Mouse (Mus musculus) limb, embryonic 10.5 days (tissue): ENCODE results near the gene Ppm1m. TPM values are rescaled to one million over a fixed set of nuclear protein-coding genes. Genes with fewer than 3 reads are reported as not detected.

Experiments used
- DNase-seq: peaks from one replicate; pipeline ENCODE4 v3.0.0-alpha.2; 2017; ENCODE audit warnings: low spot score
- H3K27ac ChIP-seq: fragments of 300-500 bp; sonication (generic); 2 replicates; pipeline ENCODE4 v1.5.1; 2016; ENCODE audit warnings: mild to moderate bottlenecking
- H3K27me3 ChIP-seq: fragments of 300-500 bp; sonication (generic); 2 replicates; pipeline ENCODE4 v1.6.1; 2016; ENCODE audit warnings: low read depth, mild to moderate bottlenecking; ENCODE audit not compliant: poor library complexity, severe bottlenecking
- H3K36me3 ChIP-seq: fragments of 300-500 bp; sonication (generic); 2 replicates; pipeline ENCODE4 v1.6.1; 2016; ENCODE audit warnings: mild to moderate bottlenecking, moderate library complexity
- H3K4me1 ChIP-seq: fragments of 300-500 bp; sonication (generic); 2 replicates; pipeline ENCODE4 v1.6.1; 2016
- H3K4me3 ChIP-seq: fragments of 300-500 bp; sonication (generic); 2 replicates; pipeline ENCODE4 v1.5.1; 2016; ENCODE audit warnings: mild to moderate bottlenecking, moderate library complexity
- H3K9me3 ChIP-seq: fragments of 300-500 bp; sonication (generic); replicated peaks from 2 replicates; pipeline ENCODE4 v1.6.1; 2016; ENCODE audit warnings: mild to moderate bottlenecking
- WGBS: fragments of 180-500 bp; shearing (Covaris S2); methylation state at CpG from one replicate; pipeline ENCODE4 v1.1.7; 2016; 5-methylcytosine and 5-hydroxymethylcytosine counted together
- polyA plus RNA-seq: library from polyadenylated mRNA; unstranded; fragments of >200 nt; fragmentation: Nextera tagmentation; extraction: Ambion mirVana; gene quantifications from 2 replicates; pipeline ENCODE4 v1.2.1, GENCODE M21; 2016

Ppm1m gene
- polyA plus RNA-seq, 1 experiment from 2014 or later: 57.5 TPM

DNA sequence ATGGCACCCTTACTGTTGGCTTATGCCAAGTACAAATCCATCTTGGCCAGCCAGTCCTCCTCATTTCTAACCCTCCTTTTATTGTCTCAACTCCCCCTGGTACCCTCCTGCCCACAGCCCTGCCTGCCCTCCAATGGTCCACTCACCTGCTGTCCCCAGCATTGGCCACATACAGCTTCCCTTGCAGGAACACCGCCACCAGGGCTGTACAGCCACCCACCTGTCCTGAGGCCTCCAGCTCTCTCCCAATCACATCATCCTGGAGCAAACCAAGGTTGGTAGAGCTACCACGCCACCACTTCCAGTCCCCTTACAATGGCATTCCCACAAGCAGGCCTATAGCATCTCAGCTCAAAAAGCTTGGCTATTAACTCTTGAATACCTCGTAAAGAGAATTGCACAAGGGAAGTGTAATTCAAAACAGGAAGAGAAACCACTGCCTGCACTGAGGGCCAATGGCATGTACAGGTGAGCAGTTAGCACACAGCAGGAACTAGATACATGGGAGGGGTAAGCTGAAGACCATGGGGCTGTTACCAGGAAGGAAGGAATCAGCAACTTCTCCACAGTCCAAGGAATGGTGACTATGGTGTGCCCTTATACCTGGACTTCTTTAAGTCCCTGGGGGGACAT is 2.3 kb downstream of the Ppm1m start:
- 93% methylated on average over 3 of the region's 3 CpGs for WGBS
- no peaks in the 10 kb centered on the region for H3K9me3 ChIP-seq
- H3K27ac ChIP-seq: no peak overlapping the region
- H3K36me3 ChIP-seq: peaks cover 54% of the 10 kb centered on the region
- DNase-seq: no peak
- H3K4me3 ChIP-seq: peak overlapping the region; percentile 81
- H3K4me1 ChIP-seq: peaks cover 35% of the 10 kb centered on the region
- no peaks in the 10 kb centered on the region for H3K27me3 ChIP-seq

DNA sequence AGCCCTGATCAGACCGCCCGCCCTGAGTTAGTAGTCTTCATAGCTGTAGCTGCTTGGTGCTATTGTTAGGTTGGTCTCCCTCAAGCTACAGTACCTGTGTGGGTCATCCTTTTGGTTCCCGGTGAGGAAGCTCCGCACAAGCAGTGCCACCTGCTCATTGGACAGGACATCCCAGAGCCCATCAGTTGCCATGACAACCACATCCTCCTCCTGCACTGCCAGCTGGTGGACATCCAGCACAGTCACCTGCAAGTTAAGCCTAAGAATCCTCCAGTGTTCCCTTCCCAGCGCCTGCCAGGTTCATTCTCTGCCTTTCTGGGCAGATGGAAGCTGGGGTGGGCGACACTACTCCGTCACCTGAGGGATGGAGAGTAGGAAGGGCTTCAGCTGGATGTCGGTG is 3.9 kb downstream of the Ppm1m start:
- Histone ChIP-seq H3K4me3 (no peak overlapping the region), H3K9me3 (no peaks in the 10 kb centered on the region), H3K36me3 (peaks cover 69% of the 10 kb centered on the region), H3K27me3 (no peaks in the 10 kb centered on the region), H3K4me1 (peaks cover 33% of the 10 kb centered on the region), H3K27ac (no peak overlapping the region)
- DNase-seq: no peak
- 88% methylated on average over 8 of the region's 8 CpGs for WGBS

DNA sequence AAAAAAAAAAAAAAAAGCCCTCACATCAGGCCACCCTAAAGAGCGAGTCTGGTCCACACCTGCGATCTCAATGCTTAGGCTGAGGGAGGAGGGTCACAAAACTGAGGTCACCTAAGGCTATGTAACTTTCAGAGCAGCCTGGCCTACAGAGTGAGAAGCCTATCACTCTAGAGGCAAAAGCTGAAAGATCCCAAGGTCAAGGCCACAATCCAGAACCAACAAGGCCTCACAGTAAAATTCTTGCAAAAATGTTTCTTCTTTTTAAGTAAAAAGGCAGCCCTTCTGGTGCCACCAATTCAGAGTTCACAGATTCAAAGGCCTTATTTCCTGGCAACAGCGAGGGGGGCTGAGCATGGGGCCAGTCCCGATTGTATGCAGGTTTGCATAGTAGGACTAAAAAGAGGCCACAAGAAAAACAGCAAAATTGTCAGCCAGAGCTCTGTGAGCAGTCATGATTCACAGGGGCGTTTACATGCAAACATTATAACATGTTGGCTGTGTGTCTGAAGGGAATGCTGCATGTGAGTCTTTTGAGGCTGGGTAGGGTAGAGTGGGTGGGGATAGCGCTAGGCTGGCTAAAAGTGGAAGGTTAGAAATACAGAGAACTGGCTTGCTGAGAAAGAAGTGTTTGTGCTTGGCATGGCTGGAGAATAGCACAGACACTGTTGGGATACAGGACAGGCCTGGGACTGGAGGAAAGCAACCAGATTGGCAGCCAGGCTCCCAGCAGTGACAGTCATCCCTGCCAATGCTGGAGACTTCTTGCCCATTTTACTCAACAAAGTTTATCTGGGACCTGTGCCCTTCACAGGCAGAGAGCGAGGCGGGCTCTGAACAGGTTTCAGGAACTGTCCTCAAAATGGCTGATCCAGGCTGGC is 5.4 kb downstream of the Ppm1m start:
- no peaks in the 10 kb centered on the region for H3K9me3 ChIP-seq
- peaks cover 21% of the 10 kb centered on the region for H3K4me1 ChIP-seq
- H3K27ac ChIP-seq: no peak overlapping the region
- WGBS: 93% methylated on average over 8 of the region's 8 CpGs
- peaks cover 85% of the 10 kb centered on the region for H3K36me3 ChIP-seq
- no peak for DNase-seq
- H3K4me3 ChIP-seq: no peak overlapping the region
- no peaks in the 10 kb centered on the region for H3K27me3 ChIP-seq

DNA sequence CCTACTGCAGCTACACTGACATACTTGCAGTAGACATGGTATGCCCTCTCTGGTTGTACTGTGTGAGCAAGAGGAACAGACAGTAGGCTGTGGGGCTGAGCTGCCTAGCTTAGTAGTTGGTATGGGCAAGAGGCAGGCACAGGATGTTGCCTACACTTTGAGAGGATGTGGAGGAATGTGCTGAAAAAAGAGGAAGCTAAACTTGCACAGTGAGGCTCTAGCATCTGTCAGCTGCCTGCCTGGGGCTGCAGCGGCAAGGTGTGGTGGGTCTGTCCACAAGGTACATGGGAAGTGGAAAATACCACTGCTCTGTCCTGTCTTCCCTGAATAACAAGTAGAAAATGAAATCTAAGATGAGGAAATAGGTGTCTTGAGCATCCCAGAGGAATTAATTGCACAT is 6.5 kb downstream of the Ppm1m start:
- H3K27ac ChIP-seq: no peak overlapping the region
- peaks cover 11% of the 10 kb centered on the region for H3K4me1 ChIP-seq
- H3K9me3 ChIP-seq: no peaks in the 10 kb centered on the region
- peaks cover 96% of the 10 kb centered on the region for H3K36me3 ChIP-seq
- 91% methylated on average over 1 of the region's 1 CpGs for WGBS
- no peak overlapping the region for H3K4me3 ChIP-seq
- no peaks in the 10 kb centered on the region for H3K27me3 ChIP-seq
- no peak for DNase-seq

DNA sequence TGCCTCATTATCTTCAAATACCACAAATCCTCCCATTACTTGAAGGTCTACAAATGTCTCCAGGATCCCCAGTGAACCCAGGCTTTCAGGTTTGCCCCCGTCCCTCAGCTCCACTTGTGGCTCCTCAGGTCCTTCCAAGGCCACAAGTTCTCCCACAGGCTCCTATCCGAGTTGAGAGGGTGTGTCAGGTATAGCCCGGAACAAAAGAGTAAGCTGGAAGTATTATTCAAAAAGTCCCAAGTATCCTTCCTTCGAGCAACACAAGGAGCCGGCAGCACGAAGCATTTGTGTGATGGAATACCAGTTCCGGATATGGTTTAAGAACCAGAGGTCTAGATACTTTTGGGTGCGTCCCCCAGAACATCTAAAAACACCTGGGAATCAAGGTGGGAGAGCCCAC is 7.5 kb downstream of the Ppm1m start:
- no peak for DNase-seq
- Histone ChIP-seq H3K36me3 (peaks cover 98% of the 10 kb centered on the region), H3K4me1 (peaks cover under 1% of the 10 kb centered on the region), H3K9me3 (no peaks in the 10 kb centered on the region), H3K27me3 (no peaks in the 10 kb centered on the region), H3K27ac (no peak overlapping the region), H3K4me3 (no peak overlapping the region)
- WGBS: 92% methylated on average over 8 of the region's 8 CpGs

DNA sequence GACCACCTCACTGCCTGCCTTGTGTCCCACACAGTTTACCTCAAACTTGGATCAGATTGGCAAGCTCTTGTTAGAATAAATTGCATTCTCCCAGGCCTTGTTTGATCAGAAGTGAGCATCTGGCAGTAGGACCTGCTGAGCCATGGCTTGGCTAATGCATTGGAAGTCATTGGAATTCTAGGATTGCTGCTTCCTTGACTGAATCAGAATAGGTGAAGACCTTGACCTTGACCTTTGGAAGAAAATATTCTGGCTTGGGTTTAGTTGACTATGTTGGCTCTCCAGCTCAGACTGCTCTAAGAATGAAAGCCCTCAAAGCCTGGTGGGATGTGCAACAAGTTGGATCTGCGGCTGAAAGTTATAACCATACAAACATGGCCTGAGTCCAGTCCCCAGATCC is 8.2 kb downstream of the Ppm1m start:
- Histone ChIP-seq H3K27ac (no peak overlapping the region), H3K9me3 (no peaks in the 10 kb centered on the region), H3K27me3 (no peaks in the 10 kb centered on the region), H3K4me3 (no peak overlapping the region), H3K4me1 (no peaks in the 10 kb centered on the region), H3K36me3 (peaks cover 98% of the 10 kb centered on the region)
- no peak for DNase-seq
- WGBS: 95% methylated on average over 1 of the region's 1 CpGs

DNA sequence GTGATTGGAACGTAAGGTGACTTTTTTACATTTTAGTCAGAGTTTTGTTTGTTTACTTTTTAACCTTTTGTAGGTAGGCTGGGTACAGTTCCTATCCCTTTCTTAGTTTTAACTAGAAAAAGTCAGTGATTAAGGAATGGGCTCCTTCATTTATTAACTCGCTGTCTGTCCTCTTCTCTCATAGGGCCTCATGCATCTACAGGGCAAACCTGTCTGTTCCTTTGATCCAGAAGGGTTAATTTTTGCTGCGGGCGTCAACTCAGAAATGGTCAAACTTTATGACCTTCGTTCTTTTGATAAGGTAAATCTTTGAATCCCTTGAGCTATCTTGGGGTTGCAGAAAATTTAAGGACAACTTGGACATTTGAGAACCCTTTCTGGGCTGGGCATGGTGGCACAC is 15.6 kb downstream of the Ppm1m start:
- H3K4me1 ChIP-seq: no peaks in the 10 kb centered on the region
- H3K27me3 ChIP-seq: no peaks in the 10 kb centered on the region
- no peak overlapping the region for H3K4me3 ChIP-seq
- peaks cover 100% of the 10 kb centered on the region for H3K36me3 ChIP-seq
- WGBS: 95% methylated on average over 5 of the region's 5 CpGs
- no peaks in the 10 kb centered on the region for H3K9me3 ChIP-seq
- H3K27ac ChIP-seq: no peak overlapping the region
- no peak for DNase-seq

DNA sequence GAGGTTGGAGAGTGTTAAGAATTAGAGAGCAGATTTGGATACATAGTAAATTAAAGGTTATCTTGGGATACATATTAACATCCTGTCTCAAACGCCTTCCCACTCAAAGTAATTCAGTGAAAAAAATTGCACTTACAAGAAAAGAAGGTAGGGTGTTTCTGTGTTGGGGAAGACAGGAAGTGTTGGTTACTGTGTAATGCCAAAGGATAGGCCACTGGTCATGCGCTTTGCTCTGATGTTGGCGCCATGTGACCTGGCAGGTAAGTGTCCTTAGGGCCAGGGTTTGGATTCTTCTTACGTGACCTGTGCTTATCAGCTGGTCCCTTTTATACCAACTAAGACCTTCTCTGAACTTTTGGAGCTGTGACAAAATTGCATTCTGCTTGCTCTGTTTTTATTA is 17.4 kb downstream of the Ppm1m start:
- H3K36me3 ChIP-seq: peaks cover 99% of the 10 kb centered on the region
- no peak for DNase-seq
- no peak overlapping the region for H3K4me3 ChIP-seq
- peaks cover 3% of the 10 kb centered on the region for H3K4me1 ChIP-seq
- WGBS: 95% methylated on average over 4 of the region's 4 CpGs
- no peaks in the 10 kb centered on the region for H3K9me3 ChIP-seq
- no peaks in the 10 kb centered on the region for H3K27me3 ChIP-seq
- no peak overlapping the region for H3K27ac ChIP-seq

DNA sequence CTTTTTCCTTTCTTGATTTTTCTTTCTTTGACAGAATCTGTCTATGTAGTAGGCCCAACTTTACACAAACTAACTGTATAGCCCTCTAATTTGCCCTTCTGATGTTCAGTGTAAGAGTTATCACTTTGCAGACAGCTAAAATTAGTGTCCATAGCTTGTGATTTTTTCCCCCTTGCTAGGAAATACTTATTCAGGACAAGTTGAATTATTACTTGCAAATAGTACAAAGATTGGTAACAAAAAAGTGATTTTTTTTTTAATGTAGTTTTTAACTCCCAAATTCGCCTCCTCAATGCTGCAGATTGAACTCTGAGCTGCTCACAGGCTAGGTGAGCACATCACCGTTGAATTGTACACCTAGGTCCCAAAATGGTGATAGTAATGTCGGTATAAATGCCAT is 19.6 kb downstream of the Ppm1m start:
- peaks cover 24% of the 10 kb centered on the region for H3K4me1 ChIP-seq
- 95% methylated on average over 3 of the region's 3 CpGs for WGBS
- no peaks in the 10 kb centered on the region for H3K9me3 ChIP-seq
- no peaks in the 10 kb centered on the region for H3K27me3 ChIP-seq
- H3K36me3 ChIP-seq: peaks cover 90% of the 10 kb centered on the region
- H3K27ac ChIP-seq: no peak overlapping the region
- no peak for DNase-seq
- no peak overlapping the region for H3K4me3 ChIP-seq

DNA sequence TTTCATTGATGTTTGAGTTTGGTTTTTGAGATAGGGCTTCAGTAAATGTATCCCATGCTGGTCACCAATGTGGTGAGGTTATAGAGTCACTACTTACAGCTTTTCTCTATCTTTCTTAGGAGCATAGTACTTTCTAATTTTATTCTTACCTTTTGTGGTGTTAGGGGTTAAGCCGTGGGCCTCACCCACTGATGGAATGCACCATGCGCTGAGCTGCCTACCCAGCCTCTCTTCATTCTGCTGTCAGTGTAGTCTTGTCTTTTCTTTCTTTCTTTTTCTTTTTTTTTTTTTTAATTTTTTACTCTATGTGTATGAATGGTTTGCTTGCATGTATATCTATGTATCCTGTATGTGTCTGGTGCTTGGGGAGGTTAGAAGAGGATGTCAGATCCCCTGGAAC is 20.1 kb downstream of the Ppm1m start:
- Histone ChIP-seq H3K4me1 (peaks cover 28% of the 10 kb centered on the region), H3K27ac (no peak overlapping the region), H3K27me3 (no peaks in the 10 kb centered on the region), H3K9me3 (no peaks in the 10 kb centered on the region), H3K4me3 (no peak overlapping the region), H3K36me3 (peaks cover 85% of the 10 kb centered on the region)
- DNase-seq: no peak
- 98% methylated on average over 2 of the region's 2 CpGs for WGBS

DNA sequence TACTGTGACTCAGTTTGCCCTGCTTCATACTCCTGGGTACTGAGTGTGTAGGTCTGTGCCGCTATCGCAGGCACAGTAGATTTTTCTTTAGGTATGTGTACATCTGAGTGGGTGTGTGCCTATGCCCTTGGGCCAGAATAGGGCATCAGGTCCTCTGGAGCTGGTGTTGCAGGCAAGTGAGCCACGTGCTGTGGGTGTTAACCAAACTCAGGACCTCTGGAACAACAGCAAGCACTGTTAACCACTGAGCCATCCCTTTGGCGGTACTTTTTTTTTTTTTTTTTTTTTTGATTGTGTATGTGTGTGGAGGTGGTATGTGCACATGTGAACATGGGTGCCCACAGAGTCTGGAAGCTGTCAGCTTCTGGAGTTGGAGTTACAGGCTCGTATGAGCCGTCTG is 21.7 kb downstream of the Ppm1m start:
- H3K4me1 ChIP-seq: peaks cover 43% of the 10 kb centered on the region
- DNase-seq: no peak
- H3K4me3 ChIP-seq: no peak overlapping the region
- H3K27ac ChIP-seq: no peak overlapping the region
- H3K27me3 ChIP-seq: no peaks in the 10 kb centered on the region
- no peaks in the 10 kb centered on the region for H3K9me3 ChIP-seq
- H3K36me3 ChIP-seq: peaks cover 76% of the 10 kb centered on the region
- 95% methylated on average over 6 of the region's 6 CpGs for WGBS

DNA sequence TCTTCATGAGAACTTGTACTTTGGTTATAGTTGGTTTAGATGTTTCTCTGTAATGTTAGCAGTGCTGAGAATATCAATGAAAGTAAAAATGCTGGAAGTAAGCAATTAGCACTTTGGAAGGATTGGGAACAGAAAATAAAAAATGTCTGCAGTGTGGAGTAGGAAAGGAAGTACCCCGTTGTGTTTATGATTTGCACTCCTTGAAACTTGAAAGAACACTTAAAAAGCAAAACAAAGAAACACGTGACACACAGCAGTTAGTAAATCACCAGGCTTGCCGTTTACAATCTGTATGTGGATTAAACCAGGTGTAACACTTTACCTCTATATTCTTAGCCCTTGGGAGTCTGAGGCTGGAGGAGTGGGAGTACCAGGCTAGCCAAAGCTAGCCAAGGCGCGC is 22.8 kb downstream of the Ppm1m start:
- no peak overlapping the region for H3K27ac ChIP-seq
- 71% methylated on average over 5 of the region's 5 CpGs for WGBS
- peaks cover 65% of the 10 kb centered on the region for H3K36me3 ChIP-seq
- DNase-seq: no peak
- peaks cover 48% of the 10 kb centered on the region for H3K4me1 ChIP-seq
- H3K9me3 ChIP-seq: no peaks in the 10 kb centered on the region
- H3K27me3 ChIP-seq: no peaks in the 10 kb centered on the region
- no peak overlapping the region for H3K4me3 ChIP-seq

DNA sequence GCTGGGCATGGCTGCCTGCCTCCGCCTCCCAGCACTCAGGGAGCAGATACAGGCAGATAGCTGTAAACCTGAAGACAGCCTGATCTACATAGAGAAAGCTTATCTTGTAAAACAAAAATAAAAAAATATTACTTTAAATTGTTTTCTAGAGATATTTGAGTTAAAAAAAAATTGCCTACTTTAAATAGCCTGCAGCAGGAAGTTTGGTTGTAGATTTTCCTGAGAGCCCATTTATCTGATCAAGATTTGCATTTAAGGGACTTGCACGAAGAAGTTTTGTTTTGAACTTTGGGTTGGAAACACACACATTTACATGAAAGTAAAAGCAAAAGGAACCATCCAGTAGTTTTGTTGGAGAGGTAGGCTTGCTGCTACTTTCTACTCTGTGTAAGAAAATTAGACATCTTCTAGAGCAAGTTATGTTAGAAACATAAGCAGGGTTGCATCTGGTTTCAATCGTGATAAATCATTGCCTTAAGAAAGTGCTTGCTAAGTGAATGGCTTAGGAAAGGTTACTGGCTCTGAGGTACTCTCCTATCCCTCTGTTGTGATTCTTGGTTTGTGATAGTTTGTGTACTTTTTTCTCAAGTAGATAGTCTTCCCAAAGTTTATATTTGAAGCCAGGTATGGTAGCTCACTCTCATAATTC is 23.9 kb downstream of the Ppm1m start:
- Histone ChIP-seq H3K4me3 (no peak overlapping the region), H3K36me3 (peaks cover 54% of the 10 kb centered on the region), H3K4me1 (peaks cover 48% of the 10 kb centered on the region), H3K27ac (no peak overlapping the region), H3K9me3 (no peaks in the 10 kb centered on the region), H3K27me3 (no peaks in the 10 kb centered on the region)
- no peak for DNase-seq
- 85% methylated on average over 3 of the region's 3 CpGs for WGBS
